Mouse (Mus musculus): ENCODE measurements around the gene Rbmxl1. TPM values are rescaled to one million over a fixed set of nuclear protein-coding genes. Genes with fewer than 3 reads are reported as not detected.
"Not testable (repeated sequence)": the region's sequence is repeated elsewhere in the genome, so short reads cannot be mapped to it uniquely, and the experiment has no call there.

Rbmxl1 gene
- 220 and 252 TPM in 2 replicates for polyA plus RNA-seq (2015; fragmentation: Nextera tagmentation; extraction: Ambion mirVana)

GRCm38 (mm10) chr8:78508719-78509272 is at the start of gene Rbmxl1:
Rbmxl1 (minus strand) TSS chr8:78508898.
- H3K9ac ChIP-seq (replicated peaks; ENCODE audit: low read depth, low read length), result peak within 1 kb of the TSS; percentile 97
- peak within 1 kb of the TSS; percentile 86 for H3K4me2 ChIP-seq (ENCODE audit: low read length)
- H3K27me3 ChIP-seq (replicated peaks; ENCODE audit: control insufficient read depth, insufficient read depth, low read length), result no peaks in the 10 kb centered on the region
- ATAC-seq, result peak; percentile 92
- H3K9me3 ChIP-seq (ENCODE audit: control insufficient read depth, low read length), result no peaks in the 10 kb centered on the region
- peak within 1 kb of the TSS; percentile 98 for H3K27ac ChIP-seq (ENCODE audit: low read length)
- H3K4me3 ChIP-seq (replicated peaks; ENCODE audit: low read length), result peak within 1 kb of the TSS; percentile 96
- under 1% methylated on average over 70 of the region's 70 CpGs for WGBS
- peaks cover 15% of the 10 kb centered on the region for H3K36me3 ChIP-seq (ENCODE audit: control insufficient read depth, insufficient read depth)
- peaks cover 14% of the 10 kb centered on the region for H3K4me1 ChIP-seq (replicated peaks; ENCODE audit: control insufficient read depth, insufficient read depth, low read length)

- no peak overlapping the region for H3K4me2 ChIP-seq (ENCODE audit: low read length)
- H3K4me3 ChIP-seq (replicated peaks; ENCODE audit: low read length), result no peak overlapping the region
- peaks cover 10% of the 10 kb centered on the region for H3K4me1 ChIP-seq (replicated peaks; ENCODE audit: control insufficient read depth, insufficient read depth, low read length)
- peak; percentile 80 for ATAC-seq
- H3K36me3 ChIP-seq (ENCODE audit: control insufficient read depth, insufficient read depth), result no peaks in the 10 kb centered on the region
- H3K27ac ChIP-seq (ENCODE audit: low read length), result no peak overlapping the region
- H3K27me3 ChIP-seq (replicated peaks; ENCODE audit: control insufficient read depth, insufficient read depth, low read length), result no peaks in the 10 kb centered on the region
- no peak overlapping the region for H3K9ac ChIP-seq (replicated peaks; ENCODE audit: low read depth, low read length)
- WGBS, result 12% methylated on average over 11 of the region's 11 CpGs
- no peaks in the 10 kb centered on the region for H3K9me3 ChIP-seq (ENCODE audit: control insufficient read depth, low read length)
Measured at GRCm38 (mm10) chr8:78556773-78557434, 48.2 kb upstream of the Rbmxl1 start.

GRCm38 (mm10) chr8:78555817-78556216 is 47.1 kb upstream of the Rbmxl1 start:
- no peak overlapping the region for H3K27ac ChIP-seq (ENCODE audit: low read length)
- 84% methylated on average over 4 of the region's 4 CpGs for WGBS
- no peak overlapping the region for H3K9ac ChIP-seq (replicated peaks; ENCODE audit: low read depth, low read length)

GRCm38 (mm10) chr8:78550752-78551134 is 42.0 kb upstream of the Rbmxl1 start:
- Histone ChIP-seq H3K36me3 (ENCODE audit: control insufficient read depth, insufficient read depth) (no peaks in the 10 kb centered on the region), H3K4me2 (ENCODE audit: low read length) (no peak overlapping the region), H3K4me3 (replicated peaks; ENCODE audit: low read length) (no peak overlapping the region), H3K27ac (ENCODE audit: low read length) (no peak overlapping the region), H3K4me1 (replicated peaks; ENCODE audit: control insufficient read depth, insufficient read depth, low read length) (peaks cover 10% of the 10 kb centered on the region), H3K9me3 (ENCODE audit: control insufficient read depth, low read length) (no peaks in the 10 kb centered on the region), H3K27me3 (replicated peaks; ENCODE audit: control insufficient read depth, insufficient read depth, low read length) (no peaks in the 10 kb centered on the region), H3K9ac (replicated peaks; ENCODE audit: low read depth, low read length) (no peak overlapping the region)
- no peak for ATAC-seq
- WGBS, result 34% methylated on average over 2 of the region's 2 CpGs

More at GRCm38 (mm10) chr8:78555817-78556216, 47.1 kb upstream of the Rbmxl1 start:
- no peak overlapping the region for H3K4me3 ChIP-seq (replicated peaks; ENCODE audit: low read length)
- H3K27me3 ChIP-seq (replicated peaks; ENCODE audit: control insufficient read depth, insufficient read depth, low read length), result no peaks in the 10 kb centered on the region
- no peaks in the 10 kb centered on the region for H3K36me3 ChIP-seq (ENCODE audit: control insufficient read depth, insufficient read depth)
- H3K9me3 ChIP-seq (ENCODE audit: control insufficient read depth, low read length), result no peaks in the 10 kb centered on the region
- no peak overlapping the region for H3K4me2 ChIP-seq (ENCODE audit: low read length)
- no peak for ATAC-seq
- peaks cover 10% of the 10 kb centered on the region for H3K4me1 ChIP-seq (replicated peaks; ENCODE audit: control insufficient read depth, insufficient read depth, low read length)

- Histone ChIP-seq H3K27ac (ENCODE audit: low read length) (no peak overlapping the region), H3K36me3 (ENCODE audit: control insufficient read depth, insufficient read depth) (no peaks in the 10 kb centered on the region), H3K9me3 (ENCODE audit: control insufficient read depth, low read length) (no peaks in the 10 kb centered on the region), H3K4me1 (replicated peaks; ENCODE audit: control insufficient read depth, insufficient read depth, low read length) (peaks cover 10% of the 10 kb centered on the region), H3K4me3 (replicated peaks; ENCODE audit: low read length) (no peak overlapping the region), H3K4me2 (ENCODE audit: low read length) (no peak overlapping the region), H3K9ac (replicated peaks; ENCODE audit: low read depth, low read length) (no peak overlapping the region), H3K27me3 (replicated peaks; ENCODE audit: control insufficient read depth, insufficient read depth, low read length) (no peaks in the 10 kb centered on the region)
- ATAC-seq, result no peak
- WGBS, result 36% methylated on average over 10 of the region's 10 CpGs
Measured at GRCm38 (mm10) chr8:78549971-78550751, 41.5 kb upstream of the Rbmxl1 start.

- not testable (repeated sequence) for H3K4me1 ChIP-seq (replicated peaks; ENCODE audit: control insufficient read depth, insufficient read depth, low read length); H3K4me2 ChIP-seq (ENCODE audit: low read length); H3K4me3 ChIP-seq (replicated peaks; ENCODE audit: low read length); H3K27me3 ChIP-seq (replicated peaks; ENCODE audit: control insufficient read depth, insufficient read depth, low read length); H3K36me3 ChIP-seq (ENCODE audit: control insufficient read depth, insufficient read depth); H3K9ac ChIP-seq (replicated peaks; ENCODE audit: low read depth, low read length); H3K27ac ChIP-seq (ENCODE audit: low read length); ATAC-seq; H3K9me3 ChIP-seq (ENCODE audit: control insufficient read depth, low read length)
- 50% methylated on average over 7 of the region's 14 CpGs for WGBS
Measured at GRCm38 (mm10) chr8:78545153-78545817, 36.6 kb upstream of the Rbmxl1 start.

- Histone ChIP-seq H3K27ac (ENCODE audit: low read length) (no peak overlapping the region), H3K36me3 (ENCODE audit: control insufficient read depth, insufficient read depth) (0 out of 2 replicates have a peak, but pooled peaks cover 3% of the 10 kb centered on the region), H3K9me3 (ENCODE audit: control insufficient read depth, low read length) (no peaks in the 10 kb centered on the region), H3K27me3 (replicated peaks; ENCODE audit: control insufficient read depth, insufficient read depth, low read length) (no peaks in the 10 kb centered on the region), H3K9ac (replicated peaks; ENCODE audit: low read depth, low read length) (no peak overlapping the region), H3K4me3 (replicated peaks; ENCODE audit: low read length) (no peak overlapping the region), H3K4me1 (replicated peaks; ENCODE audit: control insufficient read depth, insufficient read depth, low read length) (no peaks in the 10 kb centered on the region), H3K4me2 (ENCODE audit: low read length) (no peak overlapping the region)
- ATAC-seq, result no peak
- 84% methylated on average over 2 of the region's 2 CpGs for WGBS
Measured at GRCm38 (mm10) chr8:78544545-78544944, 35.8 kb upstream of the Rbmxl1 start.

- no peak overlapping the region for H3K4me2 ChIP-seq (ENCODE audit: low read length)
- 57% methylated on average over 1 of the region's 1 CpGs for WGBS
- H3K27me3 ChIP-seq (replicated peaks; ENCODE audit: control insufficient read depth, insufficient read depth, low read length), result no peaks in the 10 kb centered on the region
- H3K9me3 ChIP-seq (ENCODE audit: control insufficient read depth, low read length), result no peaks in the 10 kb centered on the region
- no peak overlapping the region for H3K9ac ChIP-seq (replicated peaks; ENCODE audit: low read depth, low read length)
- H3K36me3 ChIP-seq (ENCODE audit: control insufficient read depth, insufficient read depth), result 0 out of 2 replicates have a peak, but pooled peaks cover 3% of the 10 kb centered on the region
- no peak overlapping the region for H3K27ac ChIP-seq (ENCODE audit: low read length)
- no peaks in the 10 kb centered on the region for H3K4me1 ChIP-seq (replicated peaks; ENCODE audit: control insufficient read depth, insufficient read depth, low read length)
- H3K4me3 ChIP-seq (replicated peaks; ENCODE audit: low read length), result no peak overlapping the region
- no peak for ATAC-seq
Measured at GRCm38 (mm10) chr8:78543621-78544020, 34.9 kb upstream of the Rbmxl1 start.

- H3K4me3 ChIP-seq (replicated peaks; ENCODE audit: low read length); H3K4me2 ChIP-seq (ENCODE audit: low read length); ATAC-seq; H3K36me3 ChIP-seq (ENCODE audit: control insufficient read depth, insufficient read depth); H3K9ac ChIP-seq (replicated peaks; ENCODE audit: low read depth, low read length); H3K27ac ChIP-seq (ENCODE audit: low read length); H3K4me1 ChIP-seq (replicated peaks; ENCODE audit: control insufficient read depth, insufficient read depth, low read length); H3K27me3 ChIP-seq (replicated peaks; ENCODE audit: control insufficient read depth, insufficient read depth, low read length); H3K9me3 ChIP-seq (ENCODE audit: control insufficient read depth, low read length): not testable (repeated sequence)
- WGBS, result 87% methylated on average over 4 of the region's 6 CpGs
Measured at GRCm38 (mm10) chr8:78542670-78543069, 34.0 kb upstream of the Rbmxl1 start.
